In the genomic region with DNA sequence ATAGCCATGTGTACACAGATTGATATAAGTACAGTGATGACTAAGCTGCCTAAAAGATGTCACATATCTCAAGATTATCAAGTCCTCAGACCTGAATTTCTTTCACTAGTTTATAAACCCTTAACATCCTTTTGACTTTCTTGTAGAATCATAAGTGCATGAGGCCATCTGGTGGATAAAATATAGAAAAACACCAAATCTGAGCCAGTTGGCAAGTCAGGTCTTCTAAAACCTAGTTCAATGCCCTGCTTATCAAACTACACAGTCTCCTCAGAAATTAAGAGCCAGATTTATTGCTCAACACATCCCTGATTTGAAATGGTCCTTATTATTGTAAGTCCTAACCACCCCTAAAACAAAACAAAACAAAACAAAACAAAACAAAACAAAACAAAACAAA, we compare ENCODE assay signal across 9 mouse cellular contexts. TPM values are rescaled to one million over a fixed set of nuclear protein-coding genes. Genes with fewer than 3 reads are reported as not detected.
DNase-seq lines count a peak whose midpoint lies in the region; ATAC-seq and TF ChIP-seq lines count a peak whose summit lies in the region.
"Had no signal": no experiment of that assay in that cellular context is flagged by ENCODE, and none has a peak within 500 bp of the region (broad histone marks: within the 10 kb centered on the region; RNA-seq: fewer than 3 reads in every experiment).

No protein-coding gene starts in this region.

- TF ChIP-seq CTCF in liver, embryonic 14.5 days (IDR thresholded peaks at IDR 0.05; ENCODE audit: low read depth), result peak; percentile 34; the same call in 1 of the 2 replicates
- peak; percentile 53 for TF ChIP-seq CTCF in Patski (IDR thresholded peaks at IDR 0.05)

- POLR2A ChIA-PET in Patski (lab: Charles Lee), result no interaction called here

- H3K9me3 ChIP-seq in heart, embryonic 12.5 days (replicated peaks), result no peaks in the 10 kb centered on the region
- H3K9me3 ChIP-seq in liver, embryonic 14.5 days (ENCODE audit: control insufficient read depth, low read length), result no peaks in the 10 kb centered on the region
- no peaks in the 10 kb centered on the region for H3K9me3 ChIP-seq in liver, embryonic 11.5 days (ENCODE audit: control insufficient read depth, low read length)

- no peak overlapping the region for H3K4me3 ChIP-seq in heart, embryonic 12.5 days
- H3K4me3 ChIP-seq in liver, embryonic 14.5 days (ENCODE audit: insufficient read depth in 1 of 2, low read depth in 2 of 2, low read length in 2 of 2), result no peak overlapping the region
- H3K4me3 ChIP-seq in liver, embryonic 11.5 days (ENCODE audit: low read depth, low read length), result no peak overlapping the region

- no peaks in the 10 kb centered on the region for H3K27me3 ChIP-seq in heart, embryonic 12.5 days (replicated peaks)
- no peaks in the 10 kb centered on the region for H3K27me3 ChIP-seq in liver, embryonic 14.5 days (ENCODE audit: control insufficient read depth, insufficient read depth, low read length)
- no peaks in the 10 kb centered on the region for H3K27me3 ChIP-seq in liver, embryonic 11.5 days (replicated peaks; ENCODE audit: control insufficient read depth, insufficient read depth, low read length)
- no peaks in the 10 kb centered on the region for H3K27me3 ChIP-seq in Patski

- ATAC-seq in heart, embryonic 12.5 days (ENCODE audit: insufficient number of reproducible peaks, low FRiP score), result no peak
- ATAC-seq in liver, embryonic 14.5 days (ENCODE audit: insufficient read depth), result no peak
- ATAC-seq in liver, embryonic 11.5 days (replicated peaks; ENCODE audit: low FRiP score), result no peak
- no peak for ATAC-seq in Patski

- DNase-seq in heart, adult 11 months, result peak; percentile 34
- DNase-seq in liver, embryonic 14.5 days (ENCODE audit: low read depth in 3 of 3, low spot score in 3 of 3), result no peak
- no peak for DNase-seq in liver, embryonic 11.5 days (ENCODE audit: low spot score)
- DNase-seq in Patski (ENCODE audit: low read depth, low spot score), result no peak
- peak; percentile 18 for DNase-seq in retina, adult 2 months (ENCODE audit: low read depth, low spot score)
- DNase-seq in right cerebral cortex, postnatal 10 days (ENCODE audit: low spot score in 2 of 2), result no peak
- no peak for DNase-seq in layer of hippocampus, postnatal 36 days
- DNase-seq: gastrocnemius, postnatal 36 days had no signal

- H3K4me1 ChIP-seq in heart, embryonic 12.5 days (replicated peaks), result peaks cover 4% of the 10 kb centered on the region
- H3K4me1 ChIP-seq in liver, embryonic 14.5 days (replicated peaks; ENCODE audit: control insufficient read depth in 2 of 2, insufficient read depth in 2 of 2, low read length in 1 of 2), result peaks cover 4 to 5% of the 10 kb centered on the region in 2 experiments; a peak in 3 of 4 replicates
- no peaks in the 10 kb centered on the region for H3K4me1 ChIP-seq in liver, embryonic 11.5 days (replicated peaks; ENCODE audit: control insufficient read depth, insufficient read depth, low read length)

- CTCF ChIA-PET in Patski (lab: Charles Lee), result interaction anchor here (2.1 to 3.1 kb wide), 3 partner anchors 12 to 207 kb away, joined by 7 to 11 read pairs (median 8); no protein-coding TSS in a partner anchor

- H3K27ac ChIP-seq in heart, embryonic 12.5 days (ENCODE audit: poor library complexity, severe bottlenecking), result no peak overlapping the region
- H3K27ac ChIP-seq in liver, embryonic 14.5 days, result no peak overlapping the region
- no peak overlapping the region for H3K27ac ChIP-seq in liver, embryonic 11.5 days (ENCODE audit: low read depth, low read length)

- TF ChIP-seq EP300 in liver, embryonic 14.5 days (IDR thresholded peaks at IDR 0.05; ENCODE audit: low read depth), result no peak

- H3K4me2 ChIP-seq in heart, embryonic 12.5 days, result no peak overlapping the region
- no peak overlapping the region for H3K4me2 ChIP-seq in liver, embryonic 14.5 days (ENCODE audit: low read depth)
- no peak overlapping the region for H3K4me2 ChIP-seq in liver, embryonic 11.5 days

- no peak overlapping the region for H3K9ac ChIP-seq in heart, embryonic 12.5 days
- H3K9ac ChIP-seq in liver, embryonic 14.5 days (replicated peaks), result no peak overlapping the region
- H3K9ac ChIP-seq in liver, embryonic 11.5 days (ENCODE audit: low read depth, low read length), result no peak overlapping the region

- in situ Hi-C loops in Patski (cut with MboI; ENCODE audit: low pct_unique_long_range_greater_than_20kb), result loop anchor here (5.0 kb wide), 1 partner anchor 202 kb away; no protein-coding TSS in a partner anchor

- peaks cover 12% of the 10 kb centered on the region; the same call in 1 of the 2 replicates for H3K36me3 ChIP-seq in heart, embryonic 12.5 days
- peaks cover 9% of the 10 kb centered on the region for H3K36me3 ChIP-seq in liver, embryonic 14.5 days (replicated peaks; ENCODE audit: control insufficient read depth, insufficient read depth, low read depth)
- H3K36me3 ChIP-seq in liver, embryonic 11.5 days (ENCODE audit: control insufficient read depth, insufficient read depth, low read length), result peaks cover 4% of the 10 kb centered on the region; the same call in 1 of the 2 replicates

RNA-seq across cellular contexts. Expression of a gene that starts 27.9 kb away (rescaled TPM):
- 15.0 and 16.7 TPM in 2 replicates for polyA plus RNA-seq in heart, embryonic 12.5 days (2016; fragmentation: Nextera tagmentation; extraction: Ambion mirVana)
- polyA plus RNA-seq in liver, embryonic 14.5 days (2012; rRNA removed), result 3.7 and 4.8 TPM in 2 replicates
- polyA plus RNA-seq in liver, embryonic 14.5 days (2014; fragmentation: Nextera tagmentation; extraction: Ambion mirVana), result 6.6 and 8.2 TPM in 2 replicates
- polyA plus RNA-seq in liver, embryonic 11.5 days (2014; fragmentation: Nextera tagmentation; extraction: Ambion mirVana), result 11.5 and 12.4 TPM in 2 replicates
- 51.2 TPM for polyA plus RNA-seq in Patski (2021)
- 10 to 100 TPM; 48.7 to 50.9 TPM for total RNA-seq in layer of hippocampus, postnatal 36 days (2021)

RNA-seq across cellular contexts. Expression of a gene that starts 45.2 kb away (rescaled TPM):
- polyA plus RNA-seq in heart, embryonic 12.5 days (2016; fragmentation: Nextera tagmentation; extraction: Ambion mirVana), result 0.43 and 0.62 TPM in 2 replicates
- polyA plus RNA-seq in liver, embryonic 14.5 days (2012; rRNA removed), result 0.26 and 0.54 TPM in 2 replicates
- 0.38 and 0.47 TPM in 2 replicates for polyA plus RNA-seq in liver, embryonic 14.5 days (2014; fragmentation: Nextera tagmentation; extraction: Ambion mirVana)
- polyA plus RNA-seq in liver, embryonic 11.5 days (2014; fragmentation: Nextera tagmentation; extraction: Ambion mirVana), result 0.62 TPM in 1 of 2 replicates, not detected in the other
- polyA plus RNA-seq in Patski (2021), result 0.26 TPM
- under 1 TPM; 0.48 to 0.60 TPM for total RNA-seq in layer of hippocampus, postnatal 36 days (2021)

RNA-seq across cellular contexts. Expression of a gene that starts 45.7 kb away (rescaled TPM):
- 28.4 and 28.8 TPM in 2 replicates for polyA plus RNA-seq in heart, embryonic 12.5 days (2016; fragmentation: Nextera tagmentation; extraction: Ambion mirVana)
- polyA plus RNA-seq in liver, embryonic 14.5 days (2012; rRNA removed), result 9.5 and 13.6 TPM in 2 replicates
- 19.1 and 20.4 TPM in 2 replicates for polyA plus RNA-seq in liver, embryonic 14.5 days (2014; fragmentation: Nextera tagmentation; extraction: Ambion mirVana)
- polyA plus RNA-seq in liver, embryonic 11.5 days (2014; fragmentation: Nextera tagmentation; extraction: Ambion mirVana), result 34.8 and 36.7 TPM in 2 replicates
- polyA plus RNA-seq in Patski (2021), result 27.3 TPM
- 10 to 100 TPM; 14.8 to 15.6 TPM for total RNA-seq in layer of hippocampus, postnatal 36 days (2021)

Comparison
In these comparisons a context has a peak if more than half of its experiments do, and no peak if none do; other contexts are left out.
1. DNase-seq: peak in heart, adult 11 months (single experiment) and retina, adult 2 months (single experiment); none in liver, embryonic 14.5 days (0 of 3), liver, embryonic 11.5 days (single experiment), Patski (single experiment), right cerebral cortex, postnatal 10 days (0 of 2) and layer of hippocampus, postnatal 36 days (0 of 2).